Mouse (Mus musculus): Measurements from ENCODE around the gene Osgin1.

The Osgin1 gene

GRCm38 (mm10) chr8:119484145-119484896, 50.4 kb downstream of the Osgin1 start:
- no peaks in the 10 kb centered on the region for H3K36me3 ChIP-seq (ENCODE audit: control insufficient read depth, insufficient read depth, low read length, poor library complexity, severe bottlenecking)

GRCm38 (mm10) chr8:119487093-119487492, 53.2 kb downstream of the Osgin1 start:
- H3K36me3 ChIP-seq (ENCODE audit: control insufficient read depth, insufficient read depth, low read length, poor library complexity, severe bottlenecking): no peaks in the 10 kb centered on the region
- H3K27me3 ChIP-seq (ENCODE audit: control insufficient read depth, insufficient read depth, low read length, poor library complexity, severe bottlenecking): no peaks in the 10 kb centered on the region
- no peak for DNase-seq (ENCODE audit: low read depth, low spot score)

More at GRCm38 (mm10) chr8:119484145-119484896, 50.4 kb downstream of the Osgin1 start:
- no peaks in the 10 kb centered on the region for H3K27me3 ChIP-seq (ENCODE audit: control insufficient read depth, insufficient read depth, low read length, poor library complexity, severe bottlenecking)
- peak; percentile 64 for DNase-seq (ENCODE audit: low read depth, low spot score)

Data from splenic B cell, adult 2 months (primary cell).